Mouse (Mus musculus): ENCODE results near the gene Lrrc4.

DNA sequence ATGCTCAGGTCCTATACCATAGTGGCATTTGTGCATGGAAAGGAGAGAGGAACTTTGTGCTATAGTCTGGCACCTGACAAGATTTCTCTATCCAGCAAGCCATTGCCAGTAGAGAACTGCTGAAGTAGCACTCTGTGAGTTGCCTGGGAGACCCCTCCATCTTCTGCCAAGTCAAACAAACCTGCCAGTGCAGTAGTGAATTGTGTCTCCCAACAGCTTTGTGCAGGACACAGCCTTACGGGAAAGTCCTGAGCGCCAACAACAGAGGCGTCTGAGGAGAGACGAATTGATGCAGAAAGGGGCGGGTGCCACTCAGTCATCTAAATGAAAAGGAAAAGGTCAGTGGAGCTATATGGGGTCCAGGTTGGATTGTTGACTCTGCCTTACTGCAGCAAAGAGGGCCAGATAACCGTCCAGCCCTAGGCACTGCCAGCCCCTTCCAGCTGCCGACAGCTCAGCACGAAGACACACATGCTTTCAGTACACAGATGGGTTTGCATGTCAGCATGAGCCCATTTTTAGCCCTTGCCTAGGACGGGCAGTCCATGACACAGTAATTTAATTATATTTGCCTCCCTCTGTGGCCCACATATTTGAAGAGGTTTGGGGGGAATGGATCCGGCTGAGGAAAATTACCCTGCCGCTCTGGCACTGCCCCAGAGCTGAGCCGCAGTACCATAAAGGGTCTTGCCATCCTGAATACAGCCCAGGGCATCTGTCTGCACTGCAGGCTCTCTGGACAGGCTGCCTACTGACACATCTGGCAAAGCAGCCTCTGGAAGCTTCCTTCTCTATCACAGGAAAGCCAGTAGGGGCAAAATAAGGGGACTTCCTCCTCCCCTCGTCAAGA, 11.8 kb downstream of the Lrrc4 start:
- TF ChIP-seq TAL1 (conservative IDR thresholded peaks at IDR 0.05; ENCODE audit: low read depth, low read length): no peak
- no peak for TF ChIP-seq CTCF (IDR thresholded peaks at IDR 0.05; ENCODE audit: low read depth, low read length)
